Mouse (Mus musculus) testis, postnatal 10 days (tissue): Measurements from ENCODE around the gene Fbxo27.

Experiments used
- DNase-seq: peaks from one replicate; pipeline ENCODE4 v3.0.0; 2021; ENCODE audit warnings: low spot score

The Fbxo27 gene

DNA sequence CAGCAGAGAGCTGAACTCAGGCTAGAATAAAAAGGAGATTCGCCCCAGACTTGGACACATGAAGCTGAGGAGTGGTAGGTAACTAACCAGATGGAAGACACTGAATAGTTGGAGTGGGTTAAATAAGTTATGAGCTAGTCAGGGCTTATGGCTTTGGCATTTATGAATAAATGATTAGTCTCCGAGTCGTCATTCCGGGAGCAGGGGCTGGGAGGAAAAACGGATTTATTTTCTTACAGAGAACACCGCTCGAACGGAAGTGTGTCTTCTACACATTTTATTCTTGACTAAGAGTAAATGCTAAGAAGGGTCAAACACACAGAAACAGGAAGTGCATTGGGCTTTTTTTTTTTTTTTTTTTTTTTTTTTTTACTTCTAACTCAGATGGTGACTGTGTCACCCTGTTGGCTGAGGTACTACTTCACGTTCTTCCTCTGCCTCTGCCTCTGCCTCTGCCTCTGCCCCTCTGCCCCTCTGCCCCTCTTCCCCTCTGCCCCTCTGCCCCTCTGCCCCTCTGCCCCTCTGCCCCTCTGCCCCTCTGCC, 10.0 kb downstream of the Fbxo27 start:
- no peak for DNase-seq

GRCm38 (mm10) chr7:28709454-28709853, 16.8 kb downstream of the Fbxo27 start:
- DNase-seq = no peak

DNA sequence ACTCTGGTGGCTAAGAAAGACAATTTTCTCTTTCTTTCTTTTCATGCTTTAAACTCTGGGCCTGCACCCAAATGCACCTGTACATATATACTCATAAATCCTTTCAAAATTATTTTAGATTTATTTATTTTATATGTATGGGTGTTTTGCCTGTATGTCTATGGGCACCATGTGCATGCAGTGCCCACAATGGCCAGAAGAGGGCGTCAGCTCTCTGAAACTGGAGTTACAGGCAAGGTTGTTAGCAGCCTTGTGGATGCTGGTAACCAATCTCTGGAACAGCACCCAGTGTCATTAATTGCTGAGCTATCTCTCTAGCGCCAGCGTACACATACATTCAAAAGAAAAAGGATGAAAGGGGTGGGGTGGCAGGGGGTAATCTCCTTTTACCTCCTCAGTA, 18.3 kb downstream of the Fbxo27 start:
- peak; percentile 64 for DNase-seq

GRCm38 (mm10) chr7:28714667-28715066, 22.0 kb downstream of the Fbxo27 start:
- no peak for DNase-seq

- no peak for DNase-seq
These were observed 22.9 kb downstream of the Fbxo27 start for GRCm38 (mm10) chr7:28715598-28715997.

- DNase-seq = peak; percentile 84
These were observed 24.1 kb downstream of the Fbxo27 start, which contains the start of gene Fbxo17 for GRCm38 (mm10) chr7:28716590-28717281. Gene Fbxo17, plus strand, starts transcription at chr7:28716804.

GRCm38 (mm10) chr7:28717726-28718125, 25.1 kb downstream of the Fbxo27 start:
- no peak for DNase-seq

GRCm38 (mm10) chr7:28719159-28719558, 26.5 kb downstream of the Fbxo27 start:
- DNase-seq = peak; percentile 57

DNA sequence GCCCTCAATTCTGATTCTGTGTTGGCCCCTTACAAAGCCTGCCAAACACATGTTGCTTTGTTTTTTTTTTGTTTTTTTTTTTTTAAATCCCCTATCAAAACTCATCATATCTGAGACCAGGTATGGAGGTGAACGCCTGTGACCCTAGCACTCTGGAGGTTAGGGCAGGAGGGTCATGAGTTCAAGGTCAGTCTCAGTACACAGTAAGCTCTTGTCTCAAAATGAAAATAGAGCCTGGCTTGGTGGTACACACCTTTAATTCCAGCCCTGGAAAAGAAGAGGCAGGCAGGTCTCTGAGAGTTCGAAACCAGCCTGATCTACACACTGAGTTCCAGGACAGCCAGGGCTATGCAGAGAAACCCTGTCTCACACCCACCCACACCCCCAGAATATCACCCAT, 27.0 kb downstream of the Fbxo27 start:
- DNase-seq = no peak

DNA sequence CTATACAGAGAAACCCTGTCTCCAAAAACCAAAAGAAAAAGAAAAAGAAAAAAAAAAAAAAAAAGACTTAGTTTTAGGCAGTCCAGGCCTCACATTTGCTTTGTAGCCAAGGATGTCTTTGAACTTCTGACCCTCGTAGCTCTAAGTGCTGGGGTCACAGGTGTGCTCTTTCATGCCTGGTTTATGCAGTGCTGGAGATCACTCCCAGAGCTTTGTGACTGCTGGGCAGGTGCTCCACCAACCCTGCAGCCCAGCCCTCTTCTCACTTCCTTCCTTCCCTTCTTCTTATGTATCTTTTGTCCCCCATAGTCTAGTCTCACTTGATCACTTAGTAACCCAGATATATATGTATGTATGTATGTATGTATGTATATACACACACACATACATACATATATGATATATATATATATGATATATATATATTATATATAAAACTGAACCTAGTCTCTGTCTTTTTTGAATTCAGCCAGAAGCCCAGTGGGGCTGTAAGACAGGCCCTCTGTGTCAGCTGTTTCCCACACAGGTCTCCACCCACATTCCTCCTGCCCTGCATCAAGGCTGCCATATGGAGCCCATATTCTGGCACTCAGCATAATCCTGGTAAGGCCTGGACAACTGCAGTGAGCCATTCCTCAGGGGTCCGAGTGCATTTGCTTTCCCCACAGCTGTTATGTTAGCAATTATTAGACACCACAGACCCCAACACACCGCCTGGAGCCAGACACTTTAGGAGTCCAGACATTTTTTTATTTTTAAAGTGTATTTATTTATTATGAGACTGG, 28.3 kb downstream of the Fbxo27 start:
- DNase-seq = no peak

GRCm38 (mm10) chr7:28722079-28722478, 29.4 kb downstream of the Fbxo27 start:
- DNase-seq = no peak

DNA sequence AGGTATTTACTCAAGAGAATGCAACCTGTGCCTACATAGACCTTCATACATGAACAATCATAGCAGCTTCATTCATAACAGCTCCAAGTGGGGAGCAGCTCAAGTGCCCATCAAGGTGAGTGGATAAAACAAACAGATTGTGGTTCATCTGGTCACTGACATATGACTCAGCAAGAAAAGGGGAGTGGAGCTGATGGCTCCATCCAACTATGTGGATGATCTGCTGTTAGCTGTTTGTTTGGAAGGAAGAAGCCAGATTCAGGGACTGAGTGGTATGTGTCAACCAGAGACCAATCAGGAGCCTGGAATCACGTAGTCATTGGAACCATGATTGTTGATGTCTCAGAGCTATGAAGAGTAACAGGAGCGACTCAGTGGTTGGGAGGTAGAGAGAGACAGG, 32.0 kb downstream of the Fbxo27 start:
- no peak for DNase-seq

GRCm38 (mm10) chr7:28726600-28726999, 34.0 kb downstream of the Fbxo27 start:
- DNase-seq = peak; percentile 90

DNA sequence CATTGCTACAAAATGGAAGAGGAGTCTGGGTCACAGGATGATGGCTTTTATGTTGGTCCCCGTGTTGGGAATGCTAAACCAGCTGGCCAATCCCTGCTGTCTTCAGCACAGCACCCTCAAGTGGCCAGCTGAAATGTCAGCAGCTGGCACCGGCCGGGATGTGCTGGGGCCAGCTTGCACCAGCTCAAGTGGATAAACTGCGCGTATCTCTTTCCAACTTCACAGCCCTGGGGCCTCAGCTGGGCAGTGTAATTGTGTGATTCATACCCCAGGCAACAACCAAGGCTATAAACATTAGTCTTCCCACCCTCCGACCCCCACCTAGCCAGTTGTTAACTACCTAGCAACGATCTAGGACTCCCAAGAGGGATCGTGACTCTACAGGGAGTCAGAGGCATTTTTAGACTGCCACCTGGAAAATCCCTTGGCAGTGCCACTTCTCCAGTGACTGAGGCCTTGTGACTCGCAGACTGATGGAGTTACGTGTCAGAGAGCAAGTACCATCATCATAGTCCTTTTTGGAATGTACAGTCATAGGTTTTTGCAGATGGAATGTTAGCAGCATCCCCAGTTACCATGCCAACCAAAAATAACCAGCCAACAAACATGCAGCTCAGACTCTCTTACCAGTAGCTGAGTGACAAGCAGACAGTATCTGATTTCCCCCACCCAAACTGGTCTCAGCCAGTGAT, 35.1 kb downstream of the Fbxo27 start:
- no peak for DNase-seq

GRCm38 (mm10) chr7:28732341-28733142, 39.9 kb downstream of the Fbxo27 start:
- DNase-seq = peak; percentile 86

GRCm38 (mm10) chr7:28733211-28733610, 40.6 kb downstream of the Fbxo27 start:
- no peak for DNase-seq

DNA sequence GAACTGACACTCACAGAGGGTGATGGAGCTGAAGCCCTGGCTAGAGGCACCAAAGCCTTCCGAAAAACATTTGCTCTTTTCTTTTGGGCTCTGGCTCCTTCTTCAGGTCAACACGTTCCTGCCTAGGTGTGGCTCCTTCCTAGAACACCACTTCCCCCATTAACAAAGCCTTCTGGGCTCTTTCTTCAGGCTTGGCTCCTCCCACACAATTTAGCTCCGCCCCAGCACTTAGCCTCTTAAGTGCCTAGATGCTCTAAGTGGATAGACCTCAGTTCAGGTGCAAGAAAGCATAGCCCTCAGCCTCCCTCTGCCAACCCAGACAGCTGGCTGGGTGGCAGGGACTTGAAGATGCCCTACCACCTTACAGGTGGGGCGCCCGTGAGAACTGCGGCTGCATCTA, 43.1 kb downstream of the Fbxo27 start:
- DNase-seq = no peak

- no peak for DNase-seq
These were observed 47.2 kb downstream of the Fbxo27 start for GRCm38 (mm10) chr7:28739829-28740228.

- no peak for DNase-seq
These were observed 48.3 kb downstream of the Fbxo27 start for GRCm38 (mm10) chr7:28740949-28741348.

DNA sequence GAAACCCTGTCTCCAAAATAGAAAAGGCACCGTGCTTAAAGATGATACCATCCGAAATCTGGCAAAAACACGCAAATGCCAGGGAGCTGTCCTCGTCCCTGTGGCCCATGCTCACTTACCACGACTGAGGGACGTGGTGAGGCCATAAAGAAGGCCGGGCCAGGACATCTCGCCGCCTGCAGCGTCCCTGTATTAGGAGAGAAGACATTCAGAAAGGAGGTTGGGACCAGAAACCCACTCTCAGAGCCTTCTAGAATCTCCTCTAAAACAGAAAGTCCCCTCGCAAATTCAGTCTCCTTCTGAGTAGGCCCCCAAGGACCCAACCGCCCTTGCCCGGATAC, 48.7 kb downstream of the Fbxo27 start:
- no peak for DNase-seq

GRCm38 (mm10) chr7:28741709-28742438, 49.2 kb downstream of the Fbxo27 start, which contains the start of the genes Mrps12 and Sars2:
Gene Mrps12, minus strand, starts transcription at chr7:28741820.
Gene Sars2, plus strand, starts transcription at chr7:28741992.
- DNase-seq = peak; percentile 95
